Mouse (Mus musculus) embryonic facial prominence, embryonic 10.5 days (tissue): ENCODE measurements around the gene Usp54. TPM values are rescaled to one million over a fixed set of nuclear protein-coding genes. Genes with fewer than 3 reads are reported as not detected.
A peak's percentile ranks its signal among the peaks of the same experiment; 100 is the strongest.

Experiments
- DNase-seq: peaks from one replicate; pipeline ENCODE4 v3.0.0-alpha.2; 2017; ENCODE audit warnings: low spot score
- H3K27ac ChIP-seq: fragments of 300-500 bp; sonication (generic); replicated peaks from 2 replicates; pipeline ENCODE4 v1.5.1; 2016; ENCODE audit warnings: mild to moderate bottlenecking
- H3K27me3 ChIP-seq: fragments of 300-500 bp; sonication (generic); replicated peaks from 2 replicates; pipeline ENCODE4 v1.6.1; 2016; ENCODE audit warnings: low read depth, mild to moderate bottlenecking; ENCODE audit not compliant: poor library complexity, severe bottlenecking
- H3K36me3 ChIP-seq: fragments of 300-500 bp; sonication (generic); replicated peaks from 2 replicates; pipeline ENCODE4 v1.6.1; 2016; ENCODE audit warnings: mild to moderate bottlenecking, moderate library complexity
- H3K4me1 ChIP-seq: fragments of 300-500 bp; sonication (generic); 2 replicates; pipeline ENCODE4 v1.6.1; 2016
- H3K4me3 ChIP-seq: fragments of 300-500 bp; sonication (generic); 2 replicates; pipeline ENCODE4 v1.5.1; 2016; ENCODE audit warnings: mild to moderate bottlenecking, moderate library complexity
- H3K9me3 ChIP-seq: fragments of 300-500 bp; sonication (generic); 2 replicates; pipeline ENCODE4 v1.6.1; 2016; ENCODE audit warnings: mild to moderate bottlenecking
- WGBS: fragments of 180-500 bp; shearing (Covaris S2); methylation state at CpG from one replicate; pipeline ENCODE4 v1.1.7; 2016; 5-methylcytosine and 5-hydroxymethylcytosine counted together
- polyA plus RNA-seq: library from polyadenylated mRNA; unstranded; fragments of >200 nt; fragmentation: Nextera tagmentation; extraction: Ambion mirVana; gene quantifications from 2 replicates; pipeline ENCODE4 v1.2.1, GENCODE M21; 2016

Usp54 gene
- polyA plus RNA-seq, result 13.4 and 15.2 TPM in 2 replicates

DNA sequence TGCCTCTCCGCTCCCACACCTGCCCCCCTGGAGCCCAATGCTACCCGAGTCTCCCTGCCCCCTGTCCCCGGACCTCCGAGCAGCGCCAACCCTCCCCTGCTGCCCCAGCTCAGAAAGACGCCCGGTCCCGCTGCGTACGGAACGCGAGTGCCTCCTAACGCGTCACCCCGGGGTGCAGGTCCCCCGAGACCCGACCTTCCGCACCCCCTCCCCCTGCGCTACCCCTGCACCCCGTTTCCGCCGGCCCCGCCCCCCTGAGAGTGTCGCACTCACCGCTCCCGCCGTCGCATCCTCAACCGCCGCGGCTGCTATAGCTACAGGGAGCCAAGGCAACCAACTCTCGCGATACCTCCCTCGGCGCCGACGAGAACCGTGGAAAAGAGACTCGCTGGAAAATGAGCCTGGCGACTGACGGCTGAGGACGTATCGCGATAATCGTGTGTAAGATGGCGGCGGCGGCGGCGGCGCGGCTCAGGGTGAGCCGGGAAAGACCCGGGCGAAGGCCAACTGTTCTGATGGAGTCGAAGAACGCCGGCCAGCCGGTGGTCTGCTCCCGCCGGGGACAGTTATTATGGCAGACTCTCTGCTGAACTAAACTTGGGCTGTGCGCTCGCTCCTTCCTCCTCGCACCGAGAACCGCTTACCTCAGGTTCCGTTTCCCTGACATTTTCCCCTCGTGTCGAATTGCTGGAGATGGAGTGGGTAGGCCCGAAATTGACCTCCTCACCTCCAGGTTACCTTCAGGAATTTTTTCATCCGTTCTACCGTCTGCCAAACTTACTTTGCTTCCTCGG is at the start of gene Usp54:
TSS of gene Usp54 (minus strand) at position 420 of the 794 bp plus-strand sequence.
- Histone ChIP-seq H3K4me3 (peak within 1 kb of the TSS; percentile 91), H3K27me3 (no peaks in the 10 kb centered on the region), H3K9me3 (no peaks in the 10 kb centered on the region), H3K27ac (peak within 1 kb of the TSS; percentile 98), H3K36me3 (peaks cover 8% of the 10 kb centered on the region), H3K4me1 (peaks cover 13% of the 10 kb centered on the region)
- peak; percentile 97 for DNase-seq
- under 1% methylated on average over 73 of the region's 73 CpGs for WGBS

DNA sequence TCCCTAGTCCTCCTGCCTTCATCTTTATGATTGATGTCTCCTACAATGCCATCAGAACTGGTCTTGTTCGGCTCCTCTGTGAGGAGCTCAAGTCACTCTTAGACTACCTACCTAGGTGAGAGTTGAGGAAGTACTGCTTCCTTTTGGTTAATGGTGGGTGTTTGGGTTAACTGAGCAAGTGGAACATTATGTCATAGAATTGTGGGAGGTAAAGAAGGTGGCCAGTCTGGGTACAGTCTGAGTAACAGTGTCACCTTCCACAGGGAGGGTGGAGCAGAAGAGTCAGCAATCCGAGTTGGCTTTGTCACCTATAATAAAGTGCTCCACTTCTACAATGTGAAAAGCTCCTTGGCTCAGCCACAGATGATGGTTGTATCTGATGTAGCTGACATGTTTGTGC is 48.1 kb upstream of the Usp54 start:
- Histone ChIP-seq H3K27ac (no peak overlapping the region), H3K4me3 (no peak overlapping the region), H3K4me1 (peaks cover 6% of the 10 kb centered on the region), H3K9me3 (no peaks in the 10 kb centered on the region), H3K27me3 (no peaks in the 10 kb centered on the region), H3K36me3 (peaks cover 100% of the 10 kb centered on the region)
- no peak for DNase-seq
- WGBS, result 89% methylated on average over 2 of the region's 2 CpGs

DNA sequence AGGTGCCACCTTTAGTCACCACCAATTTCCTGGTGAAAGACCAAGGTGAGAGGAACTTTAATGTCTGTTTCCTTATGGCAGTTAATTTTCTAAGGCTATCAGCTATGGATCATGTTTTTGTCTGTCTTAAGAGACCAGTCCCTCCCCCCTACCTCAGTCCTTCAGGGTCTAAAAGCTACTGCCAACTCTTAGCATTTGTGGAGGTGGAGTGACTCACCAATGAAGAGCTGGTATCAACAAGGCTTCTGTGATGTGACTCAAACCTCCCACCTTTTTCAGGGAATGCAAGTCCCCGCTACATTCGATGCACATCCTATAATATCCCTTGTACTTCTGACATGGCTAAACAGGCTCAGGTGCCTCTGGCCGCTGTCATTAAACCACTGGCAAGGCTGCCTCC is 45.7 kb upstream of the Usp54 start:
- H3K4me1 ChIP-seq, result no peaks in the 10 kb centered on the region
- WGBS, result 94% methylated on average over 3 of the region's 3 CpGs
- no peaks in the 10 kb centered on the region for H3K27me3 ChIP-seq
- peaks cover 100% of the 10 kb centered on the region for H3K36me3 ChIP-seq
- no peak overlapping the region for H3K4me3 ChIP-seq
- no peak for DNase-seq
- no peak overlapping the region for H3K27ac ChIP-seq
- no peaks in the 10 kb centered on the region for H3K9me3 ChIP-seq

DNA sequence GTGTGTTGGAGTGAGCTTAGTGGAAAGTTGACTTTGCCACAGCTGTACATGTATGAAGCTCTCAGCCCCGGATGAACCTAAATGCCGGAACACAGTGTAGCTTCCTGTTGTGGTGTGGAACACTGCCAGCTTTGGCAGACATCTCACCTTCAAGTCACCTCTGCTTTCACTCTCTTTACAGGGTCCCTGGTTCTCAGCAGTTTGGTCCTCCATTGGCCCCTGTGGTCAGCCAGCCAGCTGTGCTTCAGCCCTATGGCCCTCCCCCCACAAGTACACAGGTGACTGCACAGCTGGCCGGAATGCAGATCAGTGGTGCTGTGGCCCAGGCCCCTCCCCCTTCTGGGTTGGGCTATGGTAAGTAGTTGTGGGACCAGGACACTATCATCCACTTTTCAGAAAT is 41.6 kb upstream of the Usp54 start:
- Histone ChIP-seq H3K27me3 (no peaks in the 10 kb centered on the region), H3K27ac (no peak overlapping the region), H3K36me3 (peaks cover 100% of the 10 kb centered on the region), H3K4me1 (no peaks in the 10 kb centered on the region), H3K4me3 (no peak overlapping the region), H3K9me3 (no peaks in the 10 kb centered on the region)
- no peak for DNase-seq
- 85% methylated on average over 3 of the region's 3 CpGs for WGBS

DNA sequence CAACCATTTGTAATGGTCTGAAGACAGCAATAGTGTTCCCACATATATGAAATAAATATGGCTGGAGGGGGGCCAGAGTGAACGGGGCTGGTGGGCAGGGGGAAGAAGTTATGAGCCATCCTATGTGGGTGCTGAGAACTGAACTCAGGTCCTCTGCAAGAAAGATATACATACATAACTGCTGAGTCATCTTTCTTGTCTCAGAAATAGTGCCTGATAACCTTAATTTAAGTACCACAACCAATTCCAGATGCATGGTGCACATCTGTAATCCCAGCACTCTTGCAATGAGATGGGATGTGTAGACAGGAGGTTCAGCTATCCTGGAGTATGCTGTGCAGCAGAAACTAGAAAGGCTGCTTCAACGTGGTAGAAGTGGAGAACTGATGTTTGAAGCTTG is 40.9 kb upstream of the Usp54 start:
- no peaks in the 10 kb centered on the region for H3K9me3 ChIP-seq
- 89% methylated on average over 2 of the region's 2 CpGs for WGBS
- H3K27ac ChIP-seq, result no peak overlapping the region
- H3K27me3 ChIP-seq, result no peaks in the 10 kb centered on the region
- DNase-seq, result no peak
- peaks cover 100% of the 10 kb centered on the region for H3K36me3 ChIP-seq
- no peak overlapping the region for H3K4me3 ChIP-seq
- no peaks in the 10 kb centered on the region for H3K4me1 ChIP-seq

DNA sequence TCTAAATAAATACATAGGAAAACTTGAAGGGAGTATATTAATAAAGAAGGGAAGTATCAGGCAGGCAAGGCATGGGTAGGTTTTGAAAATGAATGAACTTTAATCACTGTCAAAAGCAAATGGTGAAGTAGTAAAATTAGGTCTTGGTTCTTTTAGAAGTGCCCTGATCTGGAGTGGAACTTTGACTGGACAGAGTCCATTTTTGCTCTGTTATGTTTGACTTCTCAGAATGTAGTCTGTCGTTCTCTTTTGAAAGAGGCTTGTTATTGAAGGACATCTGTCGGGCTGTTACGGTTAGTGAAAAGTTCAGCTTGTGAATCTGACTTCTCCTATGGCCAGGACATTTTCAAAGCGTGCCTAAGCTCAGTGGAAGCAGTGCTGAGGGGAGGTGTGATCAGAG is 37.0 kb upstream of the Usp54 start:
- H3K36me3 ChIP-seq, result peaks cover 75% of the 10 kb centered on the region
- H3K27me3 ChIP-seq, result no peaks in the 10 kb centered on the region
- H3K4me3 ChIP-seq, result no peak overlapping the region
- H3K4me1 ChIP-seq, result peaks cover 13% of the 10 kb centered on the region
- no peak overlapping the region for H3K27ac ChIP-seq
- H3K9me3 ChIP-seq, result no peaks in the 10 kb centered on the region
- 93% methylated on average over 4 of the region's 4 CpGs for WGBS
- DNase-seq, result no peak

DNA sequence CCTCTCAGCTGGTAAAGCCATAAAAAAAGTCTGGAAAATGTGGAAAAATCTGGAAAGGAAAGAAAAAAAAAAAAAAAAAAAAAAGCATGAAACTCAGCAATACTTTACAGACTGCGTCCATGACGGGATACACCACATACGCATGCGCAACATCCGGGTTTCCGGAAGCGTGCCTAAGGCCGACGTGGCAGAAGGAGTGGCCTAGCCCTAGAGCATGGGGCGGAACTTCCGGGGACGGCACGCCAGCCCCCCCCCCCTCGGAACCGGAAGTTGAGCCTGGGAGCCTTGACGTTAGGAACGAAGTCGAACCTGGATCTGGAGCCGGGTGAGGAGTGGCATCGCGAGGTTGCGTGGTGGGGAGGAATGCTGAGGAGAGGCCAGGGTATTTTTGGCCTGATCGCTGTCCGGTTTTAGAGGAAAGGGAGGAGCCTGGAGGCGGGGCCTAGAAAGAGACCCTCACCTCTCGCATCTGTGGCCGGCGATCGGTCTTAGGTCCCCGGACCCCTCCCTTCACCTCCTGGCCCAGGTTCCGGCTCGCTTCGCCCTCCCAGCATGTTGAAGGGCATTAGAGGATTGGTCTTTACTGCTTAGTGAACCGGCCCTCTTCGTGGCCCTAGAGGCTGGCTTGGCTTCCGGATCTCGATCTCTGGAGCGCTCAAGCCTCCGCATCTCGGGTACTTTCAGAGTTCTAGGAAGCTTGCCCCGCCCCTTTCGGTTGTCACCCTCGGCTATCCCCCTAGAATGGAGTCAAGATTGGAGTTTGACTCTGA is 33.4 kb upstream of the Usp54 start, which contains the start of gene Sec24c:
TSS of gene Sec24c (plus strand) at position 245 of the 770 bp plus-strand sequence.
- peak within 1 kb of the TSS; percentile 82 for H3K4me3 ChIP-seq
- H3K36me3 ChIP-seq, result peaks cover 38% of the 10 kb centered on the region
- H3K9me3 ChIP-seq, result no peaks in the 10 kb centered on the region
- H3K27ac ChIP-seq, result peak within 1 kb of the TSS; percentile 89
- H3K27me3 ChIP-seq, result peaks cover 8% of the 10 kb centered on the region
- H3K4me1 ChIP-seq, result peaks cover 13% of the 10 kb centered on the region
- DNase-seq, result peak; percentile 100
- under 1% methylated on average over 43 of the region's 43 CpGs for WGBS

DNA sequence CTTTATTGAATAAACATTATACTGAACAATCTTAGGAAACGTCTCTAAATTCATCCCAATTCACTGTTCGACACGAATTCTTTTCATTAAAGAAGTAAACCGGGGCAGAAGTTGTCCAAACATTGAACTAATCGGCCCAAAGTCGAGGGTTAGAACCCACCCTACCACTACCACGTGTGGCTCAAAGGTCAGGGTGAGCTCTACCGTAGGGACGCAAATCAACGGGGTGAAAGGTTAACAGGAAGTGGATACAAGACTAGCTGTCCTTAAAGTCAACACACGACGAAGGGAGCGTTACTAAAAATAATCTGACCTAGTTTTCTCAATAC is 32.8 kb upstream of the Usp54 start:
- H3K4me1 ChIP-seq, result peaks cover 13% of the 10 kb centered on the region
- H3K4me3 ChIP-seq, result peak overlapping the region; percentile 82
- peak; percentile 49 for DNase-seq
- H3K36me3 ChIP-seq, result peaks cover 33% of the 10 kb centered on the region
- H3K27me3 ChIP-seq, result peaks cover 14% of the 10 kb centered on the region
- 12% methylated on average over 13 of the region's 13 CpGs for WGBS
- H3K9me3 ChIP-seq, result no peaks in the 10 kb centered on the region
- peak overlapping the region; percentile 89 for H3K27ac ChIP-seq

DNA sequence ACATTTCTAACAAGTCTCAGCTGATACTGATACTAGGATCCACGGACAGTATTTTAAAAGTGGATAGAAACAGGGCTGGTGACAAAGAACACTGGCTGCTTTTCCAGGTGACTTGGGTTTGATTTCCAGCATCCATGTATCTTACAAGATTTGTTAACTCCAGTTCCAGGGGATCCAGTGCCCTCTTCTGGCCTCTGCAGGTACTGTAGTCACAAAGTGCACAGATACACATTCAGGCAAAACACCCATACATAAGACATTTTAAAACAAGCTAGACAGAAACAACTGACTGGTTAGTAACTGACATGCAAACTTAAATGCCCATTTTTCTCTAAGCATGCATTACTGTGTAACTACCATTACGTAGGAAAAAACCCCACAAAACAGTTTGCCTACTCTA is 32.1 kb upstream of the Usp54 start:
- no peaks in the 10 kb centered on the region for H3K9me3 ChIP-seq
- peak overlapping the region; percentile 82 for H3K4me3 ChIP-seq
- peaks cover 20% of the 10 kb centered on the region for H3K27me3 ChIP-seq
- peaks cover 26% of the 10 kb centered on the region for H3K36me3 ChIP-seq
- H3K4me1 ChIP-seq, result peaks cover 13% of the 10 kb centered on the region
- peak; percentile 45 for DNase-seq
- 89% methylated on average over 2 of the region's 2 CpGs for WGBS
- 0 out of 2 replicates have a peak overlapping the region, but pooled peaks have one; percentile 89 for H3K27ac ChIP-seq

DNA sequence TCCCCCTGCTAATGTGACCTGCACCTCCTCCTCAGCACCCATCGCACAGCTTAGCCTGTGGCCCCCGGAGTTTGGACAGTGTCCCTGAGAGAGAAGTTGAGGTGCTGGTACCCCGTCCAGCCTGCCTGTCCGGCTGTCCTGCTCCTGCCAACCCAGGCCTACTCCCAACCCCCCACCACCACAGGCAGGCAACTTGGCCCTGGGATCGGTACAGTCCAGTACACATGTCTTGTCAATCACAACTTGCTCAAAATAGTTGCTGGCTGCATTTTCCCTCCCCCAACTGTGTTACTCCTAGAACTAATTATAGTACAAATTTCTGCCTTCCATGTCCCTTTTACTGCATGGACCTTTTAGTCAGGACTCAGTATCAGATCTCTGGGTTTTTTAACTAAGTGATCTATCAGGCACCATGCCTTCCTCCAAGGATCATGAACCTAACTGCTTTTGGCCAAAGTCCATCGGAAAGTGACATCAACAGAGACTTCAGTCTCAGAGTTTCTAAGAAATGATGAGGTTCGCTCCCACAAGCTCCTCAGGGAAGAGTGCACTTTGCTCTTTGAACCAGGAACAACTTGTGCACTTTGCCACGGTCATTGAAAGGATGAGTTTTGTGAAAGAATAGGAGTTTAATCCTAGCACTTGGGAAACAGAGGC is 27.4 kb upstream of the Usp54 start, which contains the start of gene Synpo2l:
TSS of gene Synpo2l (minus strand) at position 201 of the 657 bp plus-strand sequence.
- Histone ChIP-seq H3K9me3 (no peaks in the 10 kb centered on the region), H3K4me1 (peaks cover 6% of the 10 kb centered on the region; the same call in 1 of the 2 replicates), H3K4me3 (no peak within 1 kb of the TSS), H3K27ac (no peak within 1 kb of the TSS), H3K27me3 (peaks cover 54% of the 10 kb centered on the region), H3K36me3 (no peaks in the 10 kb centered on the region)
- no peak for DNase-seq
- WGBS, result 85% methylated on average over 8 of the region's 8 CpGs

DNA sequence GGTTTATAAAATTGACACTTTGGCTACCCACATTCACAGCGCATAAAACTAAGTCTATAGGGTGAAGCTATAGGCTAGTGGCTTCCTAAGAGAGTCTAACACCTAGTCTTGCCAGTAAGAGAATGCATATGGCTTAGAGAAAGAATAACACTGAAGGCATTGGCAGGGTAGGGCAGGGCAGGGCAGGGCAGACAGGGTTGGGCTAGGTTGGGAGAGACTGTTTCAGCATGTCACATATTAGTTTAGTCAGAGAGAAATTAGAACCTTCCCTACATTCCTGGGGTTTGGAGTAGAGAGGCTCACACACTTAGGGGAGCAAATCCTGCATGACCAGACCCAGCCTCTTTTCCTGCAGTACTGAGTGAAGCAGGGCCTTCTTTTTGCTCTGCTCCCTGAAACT is 26.6 kb upstream of the Usp54 start:
- Histone ChIP-seq H3K4me3 (no peak overlapping the region), H3K27ac (no peak overlapping the region), H3K36me3 (no peaks in the 10 kb centered on the region), H3K4me1 (peaks cover 6% of the 10 kb centered on the region), H3K9me3 (no peaks in the 10 kb centered on the region), H3K27me3 (peaks cover 62% of the 10 kb centered on the region)
- DNase-seq, result no peak
- 77% methylated on average over 1 of the region's 1 CpGs for WGBS

DNA sequence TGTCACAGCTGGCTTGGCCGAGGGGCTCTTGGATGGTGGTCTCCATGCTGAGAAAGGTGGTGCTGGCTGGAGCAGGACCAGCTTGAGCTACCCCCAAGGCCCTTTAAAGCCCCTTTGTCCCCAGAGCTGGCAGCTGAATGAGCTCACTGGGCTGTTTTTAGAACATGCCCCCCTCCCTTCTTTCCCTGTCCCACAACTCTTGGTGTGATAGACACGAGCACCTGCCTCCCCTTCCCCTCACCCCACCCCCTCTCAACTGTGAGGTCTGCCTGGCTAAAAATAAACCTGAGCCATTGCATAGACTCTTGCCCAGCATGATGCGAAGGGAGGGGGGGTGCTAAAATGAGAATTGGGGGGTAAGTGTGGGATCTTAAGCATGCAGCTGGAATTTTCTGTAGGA is 23.6 kb upstream of the Usp54 start:
- H3K27me3 ChIP-seq, result peaks cover 64% of the 10 kb centered on the region
- WGBS, result 65% methylated on average over 3 of the region's 3 CpGs
- H3K4me1 ChIP-seq, result peaks cover 28% of the 10 kb centered on the region
- no peaks in the 10 kb centered on the region for H3K9me3 ChIP-seq
- no peak for DNase-seq
- H3K27ac ChIP-seq, result peak overlapping the region; percentile 44
- no peaks in the 10 kb centered on the region for H3K36me3 ChIP-seq
- 0 out of 2 replicates have a peak overlapping the region, but pooled peaks have one; percentile 26 for H3K4me3 ChIP-seq
